Mouse (Mus musculus) embryonic stem cell, embryonic (primary cell): ENCODE data around the gene Gm20431.

Experiments used
- CTCF ChIA-PET, 4 experiments: fragments of 300-600 bp in 2 of 4; fragments of 350-600 bp in 2 of 4; sonication (Branson Sonifier 250); formaldehyde crosslinking; loops; one replicate each; lab custom pipeline; 2022; ENCODE audit warnings: inconsistent platforms in 2 of 4; lab: Charles Lee
- POLR2A ChIA-PET, 4 experiments: fragments of 300-600 bp in 2 of 4; fragments of 350-600 bp in 2 of 4; sonication (Branson Sonifier 250); formaldehyde crosslinking; loops; one replicate each; lab custom pipeline; 2022; ENCODE audit warnings: antibody characterized with exemption in 4 of 4, inconsistent platforms in 1 of 4; lab: Charles Lee

The Gm20431 gene

GRCm38 (mm10) chr2:167679902-167680430, 18.7 kb upstream of the Gm20431 start:
- ChIA-PET POLR2A (interaction anchor here (0.5 to 4.4 kb wide), 18 partner anchors 9 to 683 kb away, joined by 3 to 17 read pairs (median 4); partner anchors contain the start of gene Tmem189 (in 2 of the 4)), CTCF (interaction anchor here (0.5 to 12.1 kb wide), 105 partner anchors 9 to 1240 kb away, joined by 3 to 385 read pairs (median 4); partner anchors contain the start of genes Ripor3 (in 2 of the 4), Snai1 (in 2 of the 4), B4galt5 (in 1 of the 4) and Tmem189 (in 1 of the 4))

DNA sequence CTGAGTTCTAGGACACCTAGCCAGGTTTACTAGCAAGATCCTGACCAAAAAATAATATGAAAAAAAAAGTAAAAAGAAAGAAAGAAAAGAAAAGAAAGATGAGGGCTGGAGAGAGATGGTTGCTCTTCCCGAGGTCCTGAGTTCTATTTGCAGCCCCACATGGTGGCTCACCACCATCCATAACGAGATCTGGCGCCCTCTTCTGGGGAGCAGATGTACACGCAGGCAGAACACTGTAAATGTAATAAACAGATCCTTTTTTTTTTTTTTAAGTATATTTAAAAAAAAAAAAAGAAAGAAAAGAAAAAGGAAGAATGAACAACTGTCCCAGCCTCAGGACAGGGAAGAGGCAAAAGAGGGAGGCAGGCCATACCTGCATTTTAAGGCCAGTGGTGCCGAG, 17.3 kb upstream of the Gm20431 start:
- CTCF ChIA-PET, result interaction anchor here (0.5 to 12.1 kb wide), 38 partner anchors 13 to 1816 kb away, joined by 3 to 385 read pairs (median 4); partner anchors contain the start of gene Snai1 (in 2 of the 4)
- POLR2A ChIA-PET, result interaction anchor here in 3 of 4 experiments (1.0 to 4.4 kb wide), 4 partner anchors 16 to 243 kb away, joined by 3 to 17 read pairs (median 5); no protein-coding TSS in a partner anchor

DNA sequence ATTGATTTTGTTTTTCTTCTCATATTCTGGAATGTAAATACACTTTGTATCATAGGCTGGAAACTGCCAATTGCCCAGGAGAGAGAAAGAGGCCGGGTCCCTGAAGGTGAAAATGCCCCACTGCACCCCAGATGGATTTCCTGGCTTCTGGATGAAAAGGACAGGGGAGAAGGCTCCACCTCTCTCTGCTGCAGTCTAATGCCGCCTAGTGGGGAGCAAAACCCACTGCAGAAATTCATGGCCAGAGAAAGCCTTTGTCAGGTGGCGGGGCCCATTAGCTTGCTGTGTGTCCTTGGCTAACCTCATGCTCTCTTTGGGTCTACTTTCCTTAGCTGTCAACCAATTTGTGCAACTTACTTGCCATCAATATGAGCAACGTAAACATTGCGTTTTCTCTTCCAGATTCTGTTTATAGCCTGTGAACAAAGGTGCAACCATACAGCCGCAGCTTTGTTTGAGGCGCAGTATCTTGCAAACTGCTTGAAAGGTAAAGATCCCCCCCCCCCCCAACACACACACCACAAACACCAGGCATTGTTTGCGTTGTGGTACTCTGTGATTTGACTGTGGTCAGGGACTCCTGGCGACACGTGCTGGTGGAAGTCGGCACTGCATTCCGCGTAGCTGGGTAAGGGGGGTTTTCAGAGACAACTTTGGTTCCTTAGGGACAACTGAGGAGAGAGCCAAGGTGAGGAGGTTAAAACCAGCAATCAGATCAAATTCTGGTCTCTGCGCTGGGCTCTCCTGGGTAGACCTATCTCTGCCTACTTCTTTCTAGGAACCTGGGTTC, 14.0 kb upstream of the Gm20431 start:
- CTCF ChIA-PET, result interaction anchor here (0.5 to 6.9 kb wide), 94 partner anchors 10 to 1788 kb away, joined by 3 to 72 read pairs (median 4); partner anchors contain the start of genes Gm20431 (in 3 of the 4) and Snai1 (in 3 of the 4)

DNA sequence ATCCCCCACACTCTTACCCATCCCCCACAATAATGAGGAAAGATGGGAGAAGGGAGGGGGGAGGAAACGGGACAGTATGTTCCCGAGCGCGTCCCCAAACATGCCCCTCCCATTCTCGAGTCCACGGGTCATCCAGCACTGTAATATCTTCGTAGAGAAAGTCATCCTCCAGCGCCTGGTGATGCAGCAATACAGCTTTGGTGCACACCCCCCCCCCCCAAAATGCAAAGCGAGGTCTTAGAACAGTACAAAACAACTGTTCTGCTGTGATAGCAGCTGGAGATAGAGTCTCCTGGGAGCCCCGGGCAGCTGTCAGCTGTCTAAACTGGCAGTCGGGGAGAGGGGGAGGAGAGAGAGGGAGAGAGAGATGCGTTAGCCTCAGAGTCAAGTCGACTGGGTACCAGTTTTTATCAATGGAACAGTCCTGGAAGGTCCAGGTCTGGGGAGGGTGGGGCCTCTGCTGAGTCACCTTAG, 11.0 kb upstream of the Gm20431 start:
- ChIA-PET CTCF (interaction anchor here in 1 of 4 experiments (0.7 to 1.2 kb wide), 7 partner anchors 9 to 443 kb away, joined by 3 to 5 read pairs (median 4); no protein-coding TSS in a partner anchor), POLR2A (interaction anchor here in 3 of 4 experiments (0.6 to 1.3 kb wide), 5 partner anchors 10 to 104 kb away, joined by 3 to 5 read pairs (median 4); partner anchors contain the start of gene Gm20431 (in 1 of the 3))

More for the DNA sequence above, 14.0 kb upstream of the Gm20431 start:
- POLR2A ChIA-PET, result interaction anchor here (0.5 to 2.7 kb wide), 19 partner anchors 11 to 1924 kb away, joined by 3 to 11 read pairs (median 5); partner anchors contain the start of genes Gm20431 (in 3 of the 4) and Snai1 (in 1 of the 4)

- ChIA-PET POLR2A (interaction anchor here in 2 of 4 experiments (0.5 to 1.3 kb wide), 4 partner anchors 9 to 65 kb away, joined by 3 to 4 read pairs (median 4); partner anchors contain the start of gene Gm20431 (in 1 of the 2)), CTCF (interaction anchor here in 3 of 4 experiments (1.0 to 1.3 kb wide), 5 partner anchors 8 to 14 kb away, joined by 3 to 6 read pairs (median 3); no protein-coding TSS in a partner anchor)
Measured at GRCm38 (mm10) chr2:167671101-167671633, 9.9 kb upstream of the Gm20431 start.

DNA sequence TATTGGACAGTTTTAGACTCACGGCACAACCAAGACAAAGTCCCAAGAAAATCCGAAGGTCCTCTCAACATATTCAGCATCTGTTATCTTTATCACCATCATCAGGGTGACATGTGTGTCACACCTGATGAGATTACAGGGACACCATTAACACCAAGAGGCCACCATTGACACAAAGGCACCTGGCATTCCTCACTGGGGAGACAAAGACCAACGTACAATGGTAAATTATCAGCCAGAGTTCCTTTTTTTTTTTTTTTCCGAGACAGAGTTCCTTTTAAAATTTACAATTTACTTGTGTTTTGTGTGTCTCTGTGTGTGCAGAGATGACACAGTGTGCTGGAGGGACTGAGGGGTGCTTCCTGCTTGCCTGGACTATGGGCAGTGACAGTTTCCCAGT, 8.1 kb upstream of the Gm20431 start:
- POLR2A ChIA-PET, result interaction anchor here in 1 of 4 experiments (1.4 kb wide), 1 partner anchor 12 kb away, joined by 3 read pairs; no protein-coding TSS in a partner anchor
- CTCF ChIA-PET, result interaction anchor here in 1 of 4 experiments (0.6 kb wide), 1 partner anchor 238 kb away, joined by 3 read pairs; no protein-coding TSS in a partner anchor

GRCm38 (mm10) chr2:167668426-167668825, 7.1 kb upstream of the Gm20431 start:
- POLR2A ChIA-PET, result interaction anchor here in 1 of 4 experiments (1.6 kb wide), 1 partner anchor 63 kb away, joined by 3 read pairs; no protein-coding TSS in a partner anchor
- CTCF ChIA-PET, result interaction anchor here (0.6 to 1.2 kb wide), 6 partner anchors 12 to 241 kb away, joined by 3 to 6 read pairs (median 4); no protein-coding TSS in a partner anchor

- CTCF ChIA-PET, result interaction anchor here in 1 of 4 experiments (0.7 kb wide), 1 partner anchor 25 kb away, joined by 11 read pairs; no protein-coding TSS in a partner anchor
- POLR2A ChIA-PET, result no interaction called here
Measured at GRCm38 (mm10) chr2:167665972-167666713, 4.8 kb upstream of the Gm20431 start.

- ChIA-PET CTCF (interaction anchor here (0.6 to 3.9 kb wide), 12 partner anchors 9 to 289 kb away, joined by 3 to 21 read pairs (median 5); no protein-coding TSS in a partner anchor), POLR2A (interaction anchor here (0.6 to 2.7 kb wide), 13 partner anchors 9 to 804 kb away, joined by 3 to 19 read pairs (median 4); no protein-coding TSS in a partner anchor)
Measured at GRCm38 (mm10) chr2:167662713-167663112, 1.4 kb upstream of the Gm20431 start.

- ChIA-PET POLR2A (interaction anchor here in 2 of 4 experiments (0.9 to 2.7 kb wide), 7 partner anchors 9 to 122 kb away, joined by 3 to 19 read pairs (median 4); partner anchors contain the start of gene Snai1 (in 1 of the 2)), CTCF (interaction anchor here (0.6 to 3.9 kb wide), 7 partner anchors 15 to 423 kb away, joined by 3 to 21 read pairs (median 4); no protein-coding TSS in a partner anchor)
Measured at GRCm38 (mm10) chr2:167660611-167660971, 705 bp downstream of the Gm20431 start.

- ChIA-PET CTCF (interaction anchor here (0.6 to 3.9 kb wide), 6 partner anchors 15 to 422 kb away, joined by 3 to 21 read pairs (median 5); no protein-coding TSS in a partner anchor), POLR2A (interaction anchor here in 2 of 4 experiments (0.5 to 2.7 kb wide), 5 partner anchors 8 to 919 kb away, joined by 3 to 19 read pairs (median 3); no protein-coding TSS in a partner anchor)
Measured at GRCm38 (mm10) chr2:167659847-167660610, 1.3 kb downstream of the Gm20431 start.

GRCm38 (mm10) chr2:167659177-167659846, 2.0 kb downstream of the Gm20431 start:
- POLR2A ChIA-PET, result interaction anchor here in 1 of 4 experiments (0.9 to 1.6 kb wide), 2 partner anchors 11 to 183 kb away, joined by 3 read pairs; no protein-coding TSS in a partner anchor
- CTCF ChIA-PET, result interaction anchor here in 2 of 4 experiments (1.1 to 3.9 kb wide), 2 partner anchors 16 kb away, joined by 6 to 21 read pairs; no protein-coding TSS in a partner anchor

GRCm38 (mm10) chr2:167658712-167659111, 2.6 kb downstream of the Gm20431 start:
- CTCF ChIA-PET, result interaction anchor here in 1 of 4 experiments (0.5 kb wide), 1 partner anchor 17 kb away, joined by 3 read pairs; no protein-coding TSS in a partner anchor
- POLR2A ChIA-PET, result no interaction called here

- ChIA-PET POLR2A (no interaction called here), CTCF (no interaction called here)
Measured at GRCm38 (mm10) chr2:167657973-167658372, 3.3 kb downstream of the Gm20431 start.
